Mouse (Mus musculus) limb, embryonic 14.5 days (tissue): Measurements from ENCODE around the gene Pml. TPM values are rescaled to one million over a fixed set of nuclear protein-coding genes. Genes with fewer than 3 reads are reported as not detected.

Source experiments
- ATAC-seq: fragments of 200-750 bp; cut with Nextera tagmentation; 2 replicates; pipeline ENCODE4 v1.8.0; 2017; ENCODE audit warnings: low read depth, moderate number of reproducible peaks, moderate TSS enrichment; ENCODE audit not compliant: low FRiP score
- DNase-seq: peaks from one replicate; pipeline ENCODE4 v3.0.0-alpha.2; 2015; ENCODE audit warnings: low spot score
- H3K27ac ChIP-seq: fragments of 300-500 bp; sonication (generic); replicated peaks from 2 replicates; pipeline ENCODE4 v1.5.1; 2014; ENCODE audit warnings: low read depth, mild to moderate bottlenecking, low read length, moderate library complexity, mixed read lengths
- H3K27me3 ChIP-seq: fragments of 300-500 bp; sonication (generic); 2 replicates; pipeline ENCODE4 v1.6.1; 2014; ENCODE audit warnings: low read length, mixed read lengths; ENCODE audit not compliant: control insufficient read depth, insufficient read depth
- H3K36me3 ChIP-seq: fragments of 300-500 bp; sonication (generic); 2 replicates; pipeline ENCODE4 v1.6.1; 2014; ENCODE audit warnings: mild to moderate bottlenecking, low read length, moderate library complexity, mixed read lengths; ENCODE audit not compliant: control insufficient read depth, insufficient read depth
- H3K4me1 ChIP-seq: fragments of 300-500 bp; sonication (generic); 2 replicates; pipeline ENCODE4 v1.6.1; 2014; ENCODE audit warnings: antibody characterized with exemption, low read length, mixed read lengths; ENCODE audit not compliant: control insufficient read depth, insufficient read depth
- H3K4me2 ChIP-seq: fragments of 300-500 bp; sonication (generic); replicated peaks from 2 replicates; pipeline ENCODE4 v1.6.1; 2014; ENCODE audit warnings: low read depth, mild to moderate bottlenecking, low read length, moderate library complexity; ENCODE audit not compliant: severe bottlenecking
- H3K4me3 ChIP-seq: fragments of 300-500 bp; sonication (generic); replicated peaks from 2 replicates; pipeline ENCODE4 v1.5.1; 2014; ENCODE audit warnings: low read length
- H3K9ac ChIP-seq: fragments of 300-500 bp; sonication (generic); 2 replicates; pipeline ENCODE4 v1.6.1; 2014; ENCODE audit warnings: mild to moderate bottlenecking, low read depth, low read length, moderate library complexity; ENCODE audit not compliant: severe bottlenecking
- H3K9me3 ChIP-seq: fragments of 300-500 bp; sonication (generic); 2 replicates; pipeline ENCODE4 v1.6.1; 2016; ENCODE audit warnings: low read length; ENCODE audit not compliant: control insufficient read depth
- POLR2A ChIP-seq: fragments of 200-500 bp; IDR thresholded peaks from 2 replicates; pipeline ENCODE4 v1.8.0; 2012; ENCODE audit warnings: inconsistent platforms, mild to moderate bottlenecking, moderate library complexity, borderline replicate concordance; ENCODE audit not compliant: insufficient read depth, insufficient read length; ENCODE audit errors: extremely low read depth
- WGBS: fragments of 180-500 bp; shearing (Covaris S2); extraction: QIAGEN DNeasy Blood & Tissue Kit; methylation state at CpG from one replicate; pipeline ENCODE4 v1.1.7; 2014; 5-methylcytosine and 5-hydroxymethylcytosine counted together
- polyA plus RNA-seq, 2 experiments: library from polyadenylated mRNA; depleted of rRNA in 1 of 2; stranded (reverse) in 1 of 2; unstranded in 1 of 2; fragments of >200 nt; fragmentation: Nextera tagmentation in 1 of 2; extraction: Ambion mirVana in 1 of 2; gene quantifications; 2 replicates each; pipeline versions ENCODE4 v1.2.1 to v1.2.3; 2012 to 2014

Gene Pml
- polyA plus RNA-seq, 2 experiments, result 15.4 to 22.4 TPM

GRCm38 (mm10) chr9:58206013-58206412 is 43.6 kb downstream of the Pml start:
- Histone ChIP-seq H3K9me3 (no peaks in the 10 kb centered on the region), H3K36me3 (no peaks in the 10 kb centered on the region), H3K27ac (no peak overlapping the region), H3K27me3 (peaks cover 30% of the 10 kb centered on the region), H3K4me3 (no peak overlapping the region), H3K4me2 (no peak overlapping the region), H3K9ac (no peak overlapping the region), H3K4me1 (peaks cover 20% of the 10 kb centered on the region)
- DNase-seq (no peak), ATAC-seq (no peak)
- whole genome bisulfite sequencing, result 77% methylated on average over 7 of the region's 7 CpGs
- TF ChIP-seq POLR2A, result no peak

DNA sequence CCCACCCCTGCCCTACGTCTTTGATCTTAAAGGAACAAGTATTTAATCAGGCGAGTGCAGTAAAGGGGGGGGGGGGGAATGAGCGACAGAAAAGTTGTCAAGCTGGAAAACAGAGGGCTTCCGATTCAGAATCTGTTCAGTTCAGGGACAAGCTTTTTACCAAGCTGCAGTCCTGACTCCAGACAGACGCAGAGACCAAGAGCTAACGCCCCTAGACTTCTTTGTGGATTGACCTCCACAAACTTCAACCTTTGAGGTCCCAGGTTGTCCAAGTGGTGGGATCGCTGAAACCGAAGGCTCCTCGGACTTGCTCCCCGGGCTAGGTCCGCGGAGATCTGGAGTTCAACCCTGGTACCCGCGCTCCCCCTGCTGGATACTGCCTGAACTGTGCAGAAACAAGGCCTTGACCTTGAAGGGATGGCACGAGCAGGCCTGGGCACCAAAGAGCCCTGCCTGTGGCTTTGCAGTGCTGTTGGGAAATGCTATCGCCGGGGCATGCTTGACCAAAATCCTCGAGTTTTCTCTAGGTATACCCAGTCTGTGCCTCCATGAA is 45.1 kb downstream of the Pml start:
- no peaks in the 10 kb centered on the region for H3K9me3 ChIP-seq
- H3K9ac ChIP-seq, result peak overlapping the region; percentile 36; the same call in 1 of the 2 replicates
- TF ChIP-seq POLR2A, result no peak
- H3K4me2 ChIP-seq, result peak overlapping the region; percentile 48
- DNase-seq (peak; percentile 80), ATAC-seq (peak; percentile 72)
- H3K4me3 ChIP-seq, result peak overlapping the region; percentile 37
- WGBS, result 4% methylated on average over 17 of the region's 18 CpGs
- H3K36me3 ChIP-seq, result no peaks in the 10 kb centered on the region
- no peak overlapping the region for H3K27ac ChIP-seq
- H3K4me1 ChIP-seq, result peaks cover 22% of the 10 kb centered on the region
- H3K27me3 ChIP-seq, result peaks cover 44% of the 10 kb centered on the region

DNA sequence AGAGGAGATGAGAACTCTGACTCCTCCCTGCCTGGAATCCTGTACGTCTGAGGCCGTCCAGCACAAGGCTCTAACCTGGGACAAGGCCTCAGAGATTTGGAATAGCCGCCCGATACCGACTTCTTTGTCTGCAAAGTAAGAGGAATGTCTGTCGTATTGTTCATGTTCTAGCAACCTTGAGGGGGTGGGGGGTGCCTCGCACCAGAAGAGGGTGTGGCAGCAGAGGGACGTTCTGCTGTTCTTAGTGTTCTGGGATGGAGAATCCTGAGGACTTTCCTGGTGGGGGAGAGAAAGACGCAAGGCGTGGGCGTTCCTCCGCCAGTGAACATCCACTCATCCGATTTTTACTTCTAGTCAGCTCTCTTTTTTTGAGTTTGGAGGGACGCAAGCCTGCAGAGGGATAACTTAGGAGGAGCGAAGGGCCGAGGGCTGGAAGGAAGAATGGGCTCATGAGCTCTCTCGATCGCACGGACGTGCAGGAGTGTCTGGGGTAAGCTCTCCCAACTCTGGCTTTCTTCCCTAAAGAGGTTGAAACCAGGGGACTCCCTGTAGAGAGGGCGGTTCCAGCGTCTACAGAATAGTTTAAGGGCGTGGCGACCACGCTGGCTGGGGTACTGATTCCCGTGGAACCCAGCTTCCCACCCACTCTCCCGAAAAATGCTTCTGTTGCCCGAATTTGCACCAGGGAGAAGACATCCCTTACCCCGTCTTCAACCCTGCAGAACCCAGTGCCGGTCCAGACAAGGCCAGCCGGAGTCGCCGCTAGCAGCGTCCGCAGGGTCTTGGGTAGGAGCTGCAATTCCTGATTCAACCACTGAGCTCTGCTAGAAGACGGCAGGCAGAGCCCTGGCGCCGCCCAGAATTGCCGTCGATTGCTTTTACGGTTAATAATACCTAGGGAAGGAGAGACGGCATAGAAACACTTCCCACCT is 45.8 kb downstream of the Pml start, which contains the start of the genes Islr and Islr2:
TSS of gene Islr (minus strand) at position 791 of the 932 bp plus-strand sequence.
TSS of gene Islr2 (minus strand) at position 804 of the 932 bp plus-strand sequence.
- Histone ChIP-seq H3K4me1 (peaks cover 28% of the 10 kb centered on the region), H3K27ac (no peak within 1 kb of the TSS), H3K9ac (peak within 1 kb of the TSS; percentile 36; the same call in 1 of the 2 replicates), H3K4me2 (peak within 1 kb of the TSS; percentile 48), H3K4me3 (peak within 1 kb of the TSS; percentile 37), H3K9me3 (no peaks in the 10 kb centered on the region), H3K36me3 (no peaks in the 10 kb centered on the region), H3K27me3 (peaks cover 52% of the 10 kb centered on the region)
- 2% methylated on average over 42 of the region's 42 CpGs for WGBS
- DNase-seq (peak; percentile 89), ATAC-seq (peak; percentile 78)
- no peak for TF ChIP-seq POLR2A

GRCm38 (mm10) chr9:58202676-58203453 is 46.7 kb downstream of the Pml start:
- Histone ChIP-seq H3K4me3 (peak overlapping the region; percentile 37), H3K4me2 (peak overlapping the region; percentile 48), H3K9ac (no peak overlapping the region; the same call in 1 of the 2 replicates), H3K36me3 (no peaks in the 10 kb centered on the region), H3K27ac (no peak overlapping the region), H3K9me3 (no peaks in the 10 kb centered on the region), H3K4me1 (peaks cover 37% of the 10 kb centered on the region), H3K27me3 (peaks cover 61% of the 10 kb centered on the region)
- 6% methylated on average over 14 of the region's 14 CpGs for WGBS
- ATAC-seq (no peak), DNase-seq (no peak)
- TF ChIP-seq POLR2A, result no peak
